11 mouse cellular contexts compared by ENCODE assay signal in the genomic region with DNA sequence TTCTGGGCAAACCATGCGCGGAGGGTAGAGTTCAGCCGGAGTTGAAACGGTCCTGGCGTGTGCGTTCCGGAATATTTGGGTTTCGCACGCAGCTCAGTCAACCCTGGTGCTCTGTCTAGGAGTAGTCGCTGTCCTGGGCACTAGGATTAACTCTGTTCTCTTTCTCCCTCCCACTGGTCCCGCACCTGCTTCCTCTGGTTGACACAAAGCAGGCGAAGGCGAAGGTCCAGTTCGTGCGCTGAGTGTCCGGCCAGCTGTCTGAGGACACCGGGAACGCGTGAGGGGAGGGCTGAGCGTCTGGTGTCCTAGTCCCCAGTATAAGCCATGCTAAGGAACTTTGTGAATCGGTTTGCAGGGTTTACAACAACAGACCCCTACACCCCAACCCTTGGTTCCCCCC. TPM values are rescaled to one million over a fixed set of nuclear protein-coding genes. Genes with fewer than 3 reads are reported as not detected.
DNase-seq lines count a peak whose midpoint lies in the region; ATAC-seq and TF ChIP-seq lines count a peak whose summit lies in the region.
"Had no signal": no experiment of that assay in that cellular context is flagged by ENCODE, and none has a peak within 500 bp of the region (broad histone marks: within the 10 kb centered on the region; RNA-seq: fewer than 3 reads in every experiment).

No protein-coding gene starts in this region.

- no peak overlapping the region for H3K9ac ChIP-seq in kidney, embryonic 15.5 days
- peak overlapping the region; percentile 48 for H3K9ac ChIP-seq in embryonic facial prominence, embryonic 11.5 days (replicated peaks; ENCODE audit: low read length)
- H3K9ac ChIP-seq in hindbrain, embryonic 11.5 days (ENCODE audit: low read depth, low read length): no peak overlapping the region
- H3K9ac ChIP-seq in midbrain, embryonic 15.5 days: no peak overlapping the region

- TF ChIP-seq POLR2A in kidney, adult 2 months (IDR thresholded peaks at IDR 0.05; ENCODE audit: low read depth, low read length): no peak

- no peaks in the 10 kb centered on the region for H3K9me3 ChIP-seq in kidney, embryonic 15.5 days (replicated peaks)
- H3K9me3 ChIP-seq in embryonic facial prominence, embryonic 11.5 days (replicated peaks; ENCODE audit: control insufficient read depth, low read length): no peaks in the 10 kb centered on the region
- no peaks in the 10 kb centered on the region for H3K9me3 ChIP-seq in hindbrain, embryonic 11.5 days (ENCODE audit: control insufficient read depth, low read length)
- H3K9me3 ChIP-seq in midbrain, embryonic 15.5 days: no peaks in the 10 kb centered on the region

- no peaks in the 10 kb centered on the region for H3K36me3 ChIP-seq in kidney, embryonic 15.5 days
- no peaks in the 10 kb centered on the region for H3K36me3 ChIP-seq in kidney, adult 2 months (ENCODE audit: control insufficient read depth, insufficient read depth, low read length)
- H3K36me3 ChIP-seq in embryonic facial prominence, embryonic 11.5 days (replicated peaks; ENCODE audit: control insufficient read depth, insufficient read depth, low read depth, low read length): no peaks in the 10 kb centered on the region
- no peaks in the 10 kb centered on the region for H3K36me3 ChIP-seq in hindbrain, embryonic 11.5 days (ENCODE audit: control insufficient read depth, insufficient read depth, low read length)
- H3K36me3 ChIP-seq in midbrain, embryonic 15.5 days (replicated peaks): no peaks in the 10 kb centered on the region

- peak overlapping the region; percentile 58 for H3K4me2 ChIP-seq in kidney, embryonic 15.5 days
- peak overlapping the region; percentile 67 for H3K4me2 ChIP-seq in embryonic facial prominence, embryonic 11.5 days (ENCODE audit: low read depth, low read length)
- H3K4me2 ChIP-seq in hindbrain, embryonic 11.5 days (replicated peaks; ENCODE audit: low read depth, low read length): peak overlapping the region; percentile 31
- peak overlapping the region; percentile 37 for H3K4me2 ChIP-seq in midbrain, embryonic 15.5 days

- H3K4me3 ChIP-seq in kidney, embryonic 15.5 days (replicated peaks): peak overlapping the region; percentile 31
- H3K4me3 ChIP-seq in kidney, adult 2 months (ENCODE audit: insufficient read depth, low read depth, low read length): no peak overlapping the region
- H3K4me3 ChIP-seq in embryonic facial prominence, embryonic 11.5 days (ENCODE audit: low read depth, low read length): peak overlapping the region; percentile 27
- H3K4me3 ChIP-seq in hindbrain, embryonic 11.5 days (ENCODE audit: low read depth, low read length): peak overlapping the region; percentile 13
- peak overlapping the region; percentile 0; the same call in 1 of the 2 replicates for H3K4me3 ChIP-seq in midbrain, embryonic 15.5 days

- TF ChIP-seq CTCF in kidney, adult 2 months (conservative IDR thresholded peaks at IDR 0.05; ENCODE audit: insufficient read depth, insufficient read length, low read depth, low read length): no peak

- WGBS in kidney, embryonic 15.5 days: under 1% methylated on average over 21 of the region's 21 CpGs
- 1% methylated on average over 21 of the region's 21 CpGs for WGBS in kidney, adult 2 months
- under 1% methylated on average over 21 of the region's 21 CpGs for WGBS in embryonic facial prominence, embryonic 11.5 days
- 0% methylated on average over 21 of the region's 21 CpGs for WGBS in hindbrain, embryonic 11.5 days
- WGBS in midbrain, embryonic 15.5 days: under 1% methylated on average over 21 of the region's 21 CpGs

- H3K4me1 ChIP-seq in kidney, embryonic 15.5 days: peaks cover 25% of the 10 kb centered on the region
- H3K4me1 ChIP-seq in kidney, adult 2 months (ENCODE audit: control insufficient read depth, insufficient read depth, low read length): no peaks in the 10 kb centered on the region
- H3K4me1 ChIP-seq in embryonic facial prominence, embryonic 11.5 days (ENCODE audit: control insufficient read depth, insufficient read depth, low read length): peaks cover 5% of the 10 kb centered on the region; the same call in 1 of the 2 replicates
- H3K4me1 ChIP-seq in hindbrain, embryonic 11.5 days (replicated peaks; ENCODE audit: control insufficient read depth, insufficient read depth, low read length): peaks cover 7% of the 10 kb centered on the region
- peaks cover 23% of the 10 kb centered on the region for H3K4me1 ChIP-seq in midbrain, embryonic 15.5 days

- peaks cover 95% of the 10 kb centered on the region for H3K27me3 ChIP-seq in kidney, embryonic 15.5 days
- H3K27me3 ChIP-seq in kidney, adult 2 months (replicated peaks; ENCODE audit: control insufficient read depth, insufficient read depth, low read length): peaks cover 7% of the 10 kb centered on the region; the same call in 1 of the 2 replicates
- no peaks in the 10 kb centered on the region for H3K27me3 ChIP-seq in embryonic facial prominence, embryonic 11.5 days (ENCODE audit: control insufficient read depth, insufficient read depth, low read length)
- H3K27me3 ChIP-seq in hindbrain, embryonic 11.5 days (ENCODE audit: control insufficient read depth, insufficient read depth, low read length): peaks cover 73% of the 10 kb centered on the region
- H3K27me3 ChIP-seq in midbrain, embryonic 15.5 days (replicated peaks): peaks cover 52% of the 10 kb centered on the region

- peak; percentile 49; the same call in 1 of the 2 replicates for ATAC-seq in kidney, embryonic 15.5 days (replicated peaks; ENCODE audit: low FRiP score)
- ATAC-seq in embryonic facial prominence, embryonic 11.5 days (replicated peaks; ENCODE audit: insufficient number of reproducible peaks, low FRiP score, low TSS enrichment, low read depth): peak; percentile 63
- peak; percentile 68 for ATAC-seq in hindbrain, embryonic 11.5 days (ENCODE audit: low FRiP score)
- ATAC-seq in midbrain, embryonic 15.5 days (replicated peaks): peak; percentile 68

- DNase-seq in kidney, adult 2 months: no peak
- peak; percentile 65 for DNase-seq in embryonic facial prominence, embryonic 11.5 days (ENCODE audit: low spot score)
- peak; percentile 69 for DNase-seq in hindbrain, embryonic 11.5 days (ENCODE audit: low spot score)
- DNase-seq in spleen, postnatal 10 days (ENCODE audit: low spot score in 2 of 2): no peak
- DNase-seq in gastrocnemius, postnatal 25 days: no peak
- DNase-seq in cerebellum, adult 9-10 months: no peak

- H3K27ac ChIP-seq in kidney, embryonic 15.5 days: no peak overlapping the region
- H3K27ac ChIP-seq in kidney, adult 2 months (ENCODE audit: insufficient read depth, low read depth, low read length): no peak overlapping the region
- H3K27ac ChIP-seq in embryonic facial prominence, embryonic 11.5 days (replicated peaks; ENCODE audit: low read depth, low read length): peak overlapping the region; percentile 85
- H3K27ac ChIP-seq in hindbrain, embryonic 11.5 days (ENCODE audit: low read depth, low read length): no peak overlapping the region; the same call in 1 of the 2 replicates
- H3K27ac ChIP-seq in midbrain, embryonic 15.5 days: no peak overlapping the region

RNA-seq across cellular contexts. Expression of a gene that starts 10.0 kb away (rescaled TPM):
- 4.9 and 5.1 TPM in 2 replicates for polyA plus RNA-seq in kidney, embryonic 15.5 days (2015; fragmentation: Nextera tagmentation; extraction: Ambion mirVana)
- polyA plus RNA-seq in kidney, adult 2 months (2012; rRNA removed): 2.0 and 3.0 TPM in 2 replicates
- polyA plus RNA-seq in embryonic facial prominence, embryonic 11.5 days (2014; fragmentation: Nextera tagmentation; extraction: Ambion mirVana): 78.8 and 92.7 TPM in 2 replicates
- polyA plus RNA-seq in hindbrain, embryonic 11.5 days (2014; fragmentation: Nextera tagmentation; extraction: Ambion mirVana): 23.6 and 29.4 TPM in 2 replicates
- polyA plus RNA-seq in midbrain, embryonic 15.5 days (2015; fragmentation: Nextera tagmentation; extraction: Ambion mirVana): 1.2 and 1.5 TPM in 2 replicates
- 1 to 10 TPM; 1.8 to 4.9 TPM for total RNA-seq in gastrocnemius, postnatal 25 days (2021)

RNA-seq across cellular contexts. Expression of a gene that starts 39.3 kb away (rescaled TPM):
- not detected in 2 replicates for polyA plus RNA-seq in kidney, embryonic 15.5 days (2015; fragmentation: Nextera tagmentation; extraction: Ambion mirVana)
- not detected in 2 replicates for polyA plus RNA-seq in kidney, adult 2 months (2012; rRNA removed)
- polyA plus RNA-seq in embryonic facial prominence, embryonic 11.5 days (2014; fragmentation: Nextera tagmentation; extraction: Ambion mirVana): not detected in 2 replicates
- 1.5 and 2.9 TPM in 2 replicates for polyA plus RNA-seq in hindbrain, embryonic 11.5 days (2014; fragmentation: Nextera tagmentation; extraction: Ambion mirVana)
- 0.71 and 0.86 TPM in 2 replicates for polyA plus RNA-seq in midbrain, embryonic 15.5 days (2015; fragmentation: Nextera tagmentation; extraction: Ambion mirVana)
- total RNA-seq in gastrocnemius, postnatal 25 days (2021): not detected
- total RNA-seq: liver, adult 2 months had no signal
- polyA plus RNA-seq: cortical plate, adult 2 months; liver, adult 2 months; small intestine, adult 2 months had no signal

Comparison
In these comparisons a context has a peak if more than half of its experiments do, and no peak if none do; other contexts are left out.
1. DNase-seq: peak in embryonic facial prominence, embryonic 11.5 days (single experiment) and hindbrain, embryonic 11.5 days (single experiment); none in kidney, adult 2 months (single experiment), spleen, postnatal 10 days (0 of 2), gastrocnemius, postnatal 25 days (single experiment) and cerebellum, adult 9-10 months (single experiment).
2. Peak in every context shown above with its lines, with median percentiles within 50 percentile points of each other: ATAC-seq and H3K4me2 ChIP-seq.